Mouse (Mus musculus): ENCODE data around the gene Mttp.

- TF ChIP-seq CTCF (IDR thresholded peaks at IDR 0.05; ENCODE audit: borderline replicate concordance, control insufficient read depth, extremely low read depth, insufficient read depth, low read length, poor library complexity) (no peak), POLR2A (IDR thresholded peaks at IDR 0.05; ENCODE audit: control insufficient read depth, extremely low read depth, insufficient read depth, low read length, poor library complexity) (no peak)
Measured at GRCm38 (mm10) chr3:138051431-138051830, 93.3 kb downstream of the Mttp start.
